Mouse (Mus musculus) liver, embryonic 13.5 days (tissue): ENCODE data around the gene Samd1. TPM values are rescaled to one million over a fixed set of nuclear protein-coding genes. Genes with fewer than 3 reads are reported as not detected.

ENCODE experiments used
- ATAC-seq: fragments of 200-750 bp; cut with Nextera tagmentation; 2 replicates; pipeline ENCODE4 v1.8.0; 2017; ENCODE audit warnings: low read depth, mild to moderate bottlenecking, moderate number of reproducible peaks, moderate library complexity
- DNase-seq: peaks from one replicate; pipeline ENCODE4 v3.0.0; 2022
- H3K27ac ChIP-seq: fragments of 300-500 bp; sonication (generic); 2 replicates; pipeline ENCODE4 v1.5.1; 2015; ENCODE audit warnings: moderate library complexity, mild to moderate bottlenecking, inconsistent platforms
- H3K27me3 ChIP-seq: fragments of 300-500 bp; sonication (generic); 2 replicates; pipeline ENCODE4 v1.6.1; 2015; ENCODE audit warnings: mild to moderate bottlenecking, inconsistent platforms
- H3K36me3 ChIP-seq: fragments of 300-500 bp; sonication (generic); 2 replicates; pipeline ENCODE4 v1.6.1; 2015; ENCODE audit warnings: mild to moderate bottlenecking, inconsistent platforms
- H3K4me1 ChIP-seq: fragments of 300-500 bp; sonication (generic); replicated peaks from 2 replicates; pipeline ENCODE4 v1.6.1; 2015; ENCODE audit warnings: inconsistent platforms
- H3K4me2 ChIP-seq: fragments of 300-500 bp; sonication (generic); 2 replicates; pipeline ENCODE4 v1.6.1; 2015; ENCODE audit warnings: inconsistent platforms, mild to moderate bottlenecking, moderate library complexity
- H3K4me3 ChIP-seq: fragments of 300-500 bp; sonication (generic); replicated peaks from 2 replicates; pipeline ENCODE4 v1.5.1; 2015; ENCODE audit warnings: mild to moderate bottlenecking, inconsistent platforms
- H3K9ac ChIP-seq: fragments of 300-500 bp; sonication (generic); 2 replicates; pipeline ENCODE4 v1.6.1; 2015; ENCODE audit warnings: mild to moderate bottlenecking, inconsistent platforms
- H3K9me3 ChIP-seq: fragments of 300-500 bp; sonication (generic); replicated peaks from 2 replicates; pipeline ENCODE4 v1.6.1; 2016; ENCODE audit warnings: inconsistent platforms
- WGBS: fragments of 180-500 bp; shearing (Covaris S2); methylation state at CpG from one replicate; pipeline ENCODE4 v1.1.7; 2015; ENCODE audit not compliant: insufficient replicate concordance; 5-methylcytosine and 5-hydroxymethylcytosine counted together
- microRNA counts: library from miRNA; unstranded; fragments of <30 nt; microRNA quantifications from one replicate; lab custom pipeline; 2016
- microRNA-seq: library from miRNA; unstranded; fragments of <30 nt; microRNA quantifications from one replicate; pipeline ENCODE4, GENCODE M21; 2016
- polyA plus RNA-seq: library from polyadenylated mRNA; unstranded; fragments of >200 nt; fragmentation: Nextera tagmentation; extraction: Ambion mirVana; gene quantifications from 2 replicates; pipeline ENCODE4 v1.2.1, GENCODE M21; 2015

Samd1 gene
- polyA plus RNA-seq, 1 experiment from 2014 or later: 6.9 TPM

- Histone ChIP-seq H3K4me2 (no peak overlapping the region), H3K9ac (no peak overlapping the region), H3K4me1 (peaks cover 8% of the 10 kb centered on the region; the same call in 1 of the 2 replicates), H3K4me3 (no peak overlapping the region), H3K27me3 (peaks cover 57% of the 10 kb centered on the region), H3K9me3 (no peaks in the 10 kb centered on the region), H3K27ac (no peak overlapping the region), H3K36me3 (no peaks in the 10 kb centered on the region)
- WGBS: 5% methylated on average over 5 of the region's 5 CpGs
- ATAC-seq (no peak), DNase-seq (peak; percentile 41)
Observed at GRCm38 (mm10) chr8:84039050-84039449, 41.6 kb downstream of the Samd1 start.

- Histone ChIP-seq H3K9ac (peak within 1 kb of the TSS; percentile 35; the same call in 1 of the 2 replicates), H3K27me3 (peaks cover 71% of the 10 kb centered on the region), H3K4me1 (peaks cover 12% of the 10 kb centered on the region; the same call in 1 of the 2 replicates), H3K27ac (no peak within 1 kb of the TSS), H3K4me3 (peak within 1 kb of the TSS; percentile 42), H3K9me3 (no peaks in the 10 kb centered on the region), H3K36me3 (no peaks in the 10 kb centered on the region), H3K4me2 (peak within 1 kb of the TSS; percentile 57)
- ATAC-seq (peak; percentile 65; the same call in 1 of the 2 replicates), DNase-seq (no peak)
- 3% methylated on average over 40 of the region's 40 CpGs for WGBS
Observed at GRCm38 (mm10) chr8:84042066-84042947, 44.8 kb downstream of the Samd1 start, which contains the start of gene Il27ra. Il27ra (minus strand) TSS chr8:84042589.

GRCm38 (mm10) chr8:84042948-84043342 lies 45.5 kb downstream of the Samd1 start:
- DNase-seq (no peak), ATAC-seq (no peak)
- 28% methylated on average over 12 of the region's 12 CpGs for WGBS
- H3K4me3 ChIP-seq: peak overlapping the region; percentile 42; the same call in 1 of the 2 replicates
- H3K4me1 ChIP-seq: peaks cover 12% of the 10 kb centered on the region; the same call in 1 of the 2 replicates
- H3K4me2 ChIP-seq: peak overlapping the region; percentile 57
- H3K36me3 ChIP-seq: no peaks in the 10 kb centered on the region
- peaks cover 76% of the 10 kb centered on the region for H3K27me3 ChIP-seq
- H3K9ac ChIP-seq: no peak overlapping the region
- H3K27ac ChIP-seq: no peak overlapping the region
- no peaks in the 10 kb centered on the region for H3K9me3 ChIP-seq

GRCm38 (mm10) chr8:84044103-84044502 lies 46.6 kb downstream of the Samd1 start:
- H3K36me3 ChIP-seq: no peaks in the 10 kb centered on the region
- H3K9me3 ChIP-seq: no peaks in the 10 kb centered on the region
- no peak overlapping the region for H3K9ac ChIP-seq
- H3K4me3 ChIP-seq: no peak overlapping the region
- H3K4me1 ChIP-seq: peaks cover 12% of the 10 kb centered on the region; the same call in 1 of the 2 replicates
- no peak for ATAC-seq
- H3K27me3 ChIP-seq: peaks cover 83% of the 10 kb centered on the region
- no peak overlapping the region for H3K27ac ChIP-seq
- 13% methylated on average over 7 of the region's 7 CpGs for WGBS
- DNase-seq: no peak
- H3K4me2 ChIP-seq: no peak overlapping the region

- H3K27me3 ChIP-seq: peaks cover 80% of the 10 kb centered on the region
- H3K4me2 ChIP-seq: no peak within 1 kb of the TSS
- H3K4me3 ChIP-seq: 0 out of 2 replicates have a peak within 1 kb of the TSS, but pooled peaks have one; percentile 7
- DNase-seq (no peak), ATAC-seq (no peak)
- H3K36me3 ChIP-seq: no peaks in the 10 kb centered on the region
- peaks cover 12% of the 10 kb centered on the region; the same call in 1 of the 2 replicates for H3K4me1 ChIP-seq
- no peak within 1 kb of the TSS for H3K27ac ChIP-seq
- 12% methylated on average over 9 of the region's 9 CpGs for WGBS
- H3K9ac ChIP-seq: no peak within 1 kb of the TSS
- no peaks in the 10 kb centered on the region for H3K9me3 ChIP-seq
Observed at GRCm38 (mm10) chr8:84044900-84045299, 47.4 kb downstream of the Samd1 start, which contains the start of gene Rln3. Rln3 (minus strand) TSS chr8:84045000.

- DNase-seq: no peak
- Histone ChIP-seq H3K27me3 (peaks cover 73% of the 10 kb centered on the region), H3K4me3 (no peak overlapping the region), H3K9me3 (no peaks in the 10 kb centered on the region), H3K4me2 (no peak overlapping the region), H3K4me1 (peaks cover 12% of the 10 kb centered on the region; the same call in 1 of the 2 replicates), H3K27ac (no peak overlapping the region), H3K36me3 (no peaks in the 10 kb centered on the region), H3K9ac (no peak overlapping the region)
- 49% methylated on average over 3 of the region's 3 CpGs for WGBS
- ATAC-seq: no peak
Observed at GRCm38 (mm10) chr8:84046505-84046904, 49.0 kb downstream of the Samd1 start.

GRCm38 (mm10) chr8:84048171-84048570 lies 50.7 kb downstream of the Samd1 start:
- Histone ChIP-seq H3K4me1 (peaks cover 8% of the 10 kb centered on the region; the same call in 1 of the 2 replicates), H3K4me3 (no peak overlapping the region), H3K9ac (no peak overlapping the region), H3K27ac (no peak overlapping the region), H3K9me3 (no peaks in the 10 kb centered on the region), H3K27me3 (peaks cover 56% of the 10 kb centered on the region), H3K4me2 (no peak overlapping the region), H3K36me3 (no peaks in the 10 kb centered on the region)
- DNase-seq (no peak), ATAC-seq (no peak)
- WGBS: 64% methylated on average over 5 of the region's 5 CpGs

MicroRNA genes within 50 kb of the gene (microRNA counts, 519-probe panel; counts per million panel counts)
- 114 counts per million for microRNA mmu-miR-1199 (lab: Ali Mortazavi, UCI)

Small RNA genes lying within 50 kb of the gene (microRNA-seq; reads per million reads assigned to microRNA genes)
- not detected for gene Mir1199
- gene Mir8111: 5.3 reads per million, percentile 13 among the genes with 10 or more reads in this experiment

Other genes with a start within 250 kb of the Samd1 start
- gene Adgrl1, start 97.6 kb upstream of the Samd1 start, polyA plus RNA-seq: 1.5 and 1.7 TPM in 2 replicates
- 0.18 and 0.22 TPM in 2 replicates for gene Gm10644, start 42.5 kb upstream of the Samd1 start, polyA plus RNA-seq
- gene Asf1b, start 42.2 kb upstream of the Samd1 start, polyA plus RNA-seq: 114 and 126 TPM in 2 replicates
- 50.5 and 52.3 TPM in 2 replicates for gene Prkaca, start 24.7 kb upstream of the Samd1 start, polyA plus RNA-seq
- gene 1700067K01Rik, start 3.8 kb downstream of the Samd1 start, polyA plus RNA-seq: 0.38 and 0.57 TPM in 2 replicates
- gene 2210011C24Rik, start 14.5 kb downstream of the Samd1 start, polyA plus RNA-seq: not detected in 2 replicates
- gene Palm3, start 23.8 kb downstream of the Samd1 start, polyA plus RNA-seq: 0.06 and 0.27 TPM in 2 replicates
- 0.72 and 1.1 TPM in 2 replicates for gene Il27ra, start 44.9 kb downstream of the Samd1 start, polyA plus RNA-seq
- gene Rln3, start 47.3 kb downstream of the Samd1 start, polyA plus RNA-seq: not detected in 2 replicates
- 0.12 and 0.14 TPM in 2 replicates for gene Gm10643, start 67.5 kb downstream of the Samd1 start, polyA plus RNA-seq
- gene Rfx1, start 69.2 kb downstream of the Samd1 start, polyA plus RNA-seq: 2.4 and 2.7 TPM in 2 replicates
- 3.7 and 4.3 TPM in 2 replicates for gene Dcaf15, start 107.1 kb downstream of the Samd1 start, polyA plus RNA-seq
- gene Podnl1, start 128.3 kb downstream of the Samd1 start, polyA plus RNA-seq: 0.05 TPM in 1 of 2 replicates, not detected in the other
- 5.4 and 6.2 TPM in 2 replicates for gene Cc2d1a, start 150.3 kb downstream of the Samd1 start, polyA plus RNA-seq
- gene 4930432K21Rik, start 150.4 kb downstream of the Samd1 start, polyA plus RNA-seq: 0.13 and 0.25 TPM in 2 replicates
- 0.28 and 0.34 TPM in 2 replicates for gene Nanos3, start 187.5 kb downstream of the Samd1 start, polyA plus RNA-seq
- 2.1 and 2.2 TPM in 2 replicates for gene Zswim4, start 239.4 kb downstream of the Samd1 start, polyA plus RNA-seq